8 mouse cellular contexts compared by ENCODE assay signal in the genomic region with DNA sequence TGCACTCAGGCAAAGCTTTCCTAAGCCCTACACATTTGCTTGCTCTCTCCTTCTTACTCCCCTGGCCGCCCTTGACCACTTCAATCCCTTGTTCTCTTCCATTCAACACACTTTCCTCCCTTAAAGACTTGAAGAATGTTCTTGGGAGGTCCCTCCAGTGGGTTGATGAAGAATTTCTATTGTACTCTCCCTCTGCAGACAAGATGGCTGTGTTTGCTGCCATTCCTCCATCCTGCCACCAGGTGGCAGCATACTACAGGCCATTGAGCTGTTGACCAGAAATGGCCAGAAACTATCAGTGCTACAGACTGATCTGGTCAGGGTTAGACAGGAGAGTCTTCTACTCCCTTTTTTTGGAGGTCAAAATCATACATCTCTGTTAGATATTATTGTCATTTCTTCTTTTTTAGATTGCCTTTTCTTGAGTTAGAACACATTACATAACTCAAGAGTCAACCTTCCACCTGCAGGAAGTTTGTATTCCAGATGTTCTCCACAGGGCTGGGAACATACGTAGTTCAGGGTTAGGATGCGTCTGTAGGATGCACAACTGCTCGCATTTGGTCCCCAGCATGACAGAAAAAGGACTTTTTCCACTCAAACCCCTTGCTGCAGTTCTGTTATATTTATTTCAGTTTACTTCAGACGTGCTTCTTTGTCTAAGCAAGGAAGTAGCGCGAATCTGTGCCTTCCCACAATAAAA. TPM values are rescaled to one million over a fixed set of nuclear protein-coding genes. Genes with fewer than 3 reads are reported as not detected.
DNase-seq lines count a peak whose midpoint lies in the region; ATAC-seq and TF ChIP-seq lines count a peak whose summit lies in the region.

No protein-coding gene starts in this region.

- TF ChIP-seq POLR2A in cerebellum, adult 2 months (IDR thresholded peaks at IDR 0.05; ENCODE audit: borderline replicate concordance, insufficient read depth, low read length), result no peak

- no peak overlapping the region for H3K27ac ChIP-seq in cerebellum, adult 2 months (ENCODE audit: insufficient read depth, low read length)
- no peak overlapping the region for H3K27ac ChIP-seq in hindbrain, embryonic 13.5 days

- H3K9ac ChIP-seq in hindbrain, embryonic 13.5 days, result no peak overlapping the region

- H3K36me3 ChIP-seq in hindbrain, embryonic 13.5 days, result no peaks in the 10 kb centered on the region

- peak; percentile 100 for TF ChIP-seq CTCF in cerebellum, adult 2 months (IDR thresholded peaks at IDR 0.05; ENCODE audit: borderline replicate concordance, insufficient read depth, low read depth, low read length)

- no peaks in the 10 kb centered on the region for H3K9me3 ChIP-seq in hindbrain, embryonic 13.5 days

- no peak overlapping the region for H3K4me3 ChIP-seq in cerebellum, adult 2 months (replicated peaks; ENCODE audit: insufficient read depth, low read depth, low read length)
- H3K4me3 ChIP-seq in hindbrain, embryonic 13.5 days, result no peak overlapping the region

- no peak overlapping the region for H3K4me2 ChIP-seq in hindbrain, embryonic 13.5 days

- peak; percentile 85 for ATAC-seq in hindbrain, embryonic 13.5 days (ENCODE audit: low FRiP score)

- WGBS in cerebellum, adult 2 months, result 78% methylated on average over 7 of the region's 7 CpGs
- WGBS in hindbrain, embryonic 13.5 days, result 78% methylated on average over 7 of the region's 7 CpGs

- H3K27me3 ChIP-seq in cerebellum, adult 2 months (ENCODE audit: control insufficient read depth, insufficient read depth, low read length), result no peaks in the 10 kb centered on the region
- no peaks in the 10 kb centered on the region for H3K27me3 ChIP-seq in hindbrain, embryonic 13.5 days

- H3K4me1 ChIP-seq in cerebellum, adult 2 months (ENCODE audit: control insufficient read depth, insufficient read depth, low read length), result no peaks in the 10 kb centered on the region
- H3K4me1 ChIP-seq in hindbrain, embryonic 13.5 days (replicated peaks), result 0 out of 2 replicates have a peak, but pooled peaks cover 3% of the 10 kb centered on the region

- peak; percentile 78 for DNase-seq in MN1 (ENCODE audit: low spot score)
- peak; percentile 74 to 78 for DNase-seq in cerebellum, adult 2 months
- DNase-seq in forelimb bud, embryonic 11.5 days (ENCODE audit: low read depth, low spot score), result peak; percentile 87
- peak; percentile 80 to 82 for DNase-seq in layer of hippocampus, postnatal 10 days (ENCODE audit: low spot score in 2 of 2)
- DNase-seq in lung, postnatal 10 days, result peak; percentile 86
- peak; percentile 62 for DNase-seq in retina, adult 2 months (ENCODE audit: low read depth, low spot score)
- peak; percentile 77 for DNase-seq in thymus, postnatal 25 days

RNA-seq across cellular contexts. Expression of gene Alg14, which starts 16.1 kb away (rescaled TPM):
- polyA plus RNA-seq in cerebellum, adult 2 months (2012; rRNA removed), result 24.6 and 27.1 TPM in 2 replicates
- 34.1 and 39.7 TPM in 2 replicates for polyA plus RNA-seq in hindbrain, embryonic 13.5 days (2015; fragmentation: Nextera tagmentation; extraction: Ambion mirVana)
- total RNA-seq in layer of hippocampus, postnatal 10 days (2021), result 10 to 100 TPM; 17.7 to 27.3 TPM

RNA-seq across cellular contexts. Expression of gene Tmem56, which starts 24.8 kb away (rescaled TPM):
- 31.2 and 35.4 TPM in 2 replicates for polyA plus RNA-seq in cerebellum, adult 2 months (2012; rRNA removed)
- 1.3 and 1.5 TPM in 2 replicates for polyA plus RNA-seq in hindbrain, embryonic 13.5 days (2015; fragmentation: Nextera tagmentation; extraction: Ambion mirVana)
- 10 to 100 TPM; 23.5 to 24.7 TPM for total RNA-seq in layer of hippocampus, postnatal 10 days (2021)

Comparison
In these comparisons a context has a peak if more than half of its experiments do, and no peak if none do; other contexts are left out.
1. RNA of gene Tmem56, which starts 24.8 kb away (polyA plus RNA-seq): 31.2 to 35.4 TPM in cerebellum, adult 2 months; 1.3 to 1.5 TPM in hindbrain, embryonic 13.5 days; every median in the first group is over 10 times any median in the second.
2. Peak in every context shown above with its lines, with median percentiles within 50 percentile points of each other: DNase-seq.